Mouse (Mus musculus) heart, embryonic 11.5 days (tissue): Measurements from ENCODE around the gene Fgd1. TPM values are rescaled to one million over a fixed set of nuclear protein-coding genes. Genes with fewer than 3 reads are reported as not detected.

Source experiments
- ATAC-seq: fragments of 200-750 bp; cut with Nextera tagmentation; replicated peaks from 2 replicates; pipeline ENCODE4 v1.8.0; 2017; ENCODE audit warnings: moderate library complexity; ENCODE audit not compliant: insufficient number of reproducible peaks, low FRiP score, low TSS enrichment
- H3K27ac ChIP-seq: fragments of 300-500 bp; sonication (generic); 2 replicates; pipeline ENCODE4 v1.5.1; 2014; ENCODE audit warnings: mild to moderate bottlenecking, low read depth, low read length
- H3K27me3 ChIP-seq: fragments of 300-500 bp; sonication (generic); 2 replicates; pipeline ENCODE4 v1.6.1; 2014; ENCODE audit warnings: mild to moderate bottlenecking, low read length, mixed read lengths; ENCODE audit not compliant: control insufficient read depth, insufficient read depth
- H3K36me3 ChIP-seq: fragments of 300-500 bp; sonication (generic); 2 replicates; pipeline ENCODE4 v1.6.1; 2014; ENCODE audit warnings: mild to moderate bottlenecking, low read length, moderate library complexity, mixed read lengths; ENCODE audit not compliant: control insufficient read depth, insufficient read depth
- H3K4me1 ChIP-seq: fragments of 300-500 bp; sonication (generic); 2 replicates; pipeline ENCODE4 v1.6.1; 2014; ENCODE audit warnings: low read length; ENCODE audit not compliant: control insufficient read depth, insufficient read depth
- H3K4me2 ChIP-seq: fragments of 300-500 bp; sonication (generic); 2 replicates; pipeline ENCODE4 v1.6.1; 2014; ENCODE audit warnings: mild to moderate bottlenecking, moderate library complexity
- H3K4me3 ChIP-seq: fragments of 300-500 bp; sonication (generic); 2 replicates; pipeline ENCODE4 v1.5.1; 2014; ENCODE audit warnings: low read depth, low read length
- H3K9ac ChIP-seq: fragments of 300-500 bp; sonication (generic); 2 replicates; pipeline ENCODE4 v1.6.1; 2014; ENCODE audit warnings: mild to moderate bottlenecking, low read depth, low read length, moderate library complexity
- H3K9me3 ChIP-seq: fragments of 300-500 bp; sonication (generic); replicated peaks from 2 replicates; pipeline ENCODE4 v1.6.1; 2016; ENCODE audit warnings: low read length; ENCODE audit not compliant: control insufficient read depth
- WGBS: fragments of 180-500 bp; shearing (Covaris S2); extraction: QIAGEN DNeasy Blood & Tissue Kit; methylation state at CpG from one replicate; pipeline ENCODE4 v1.1.7; 2014; ENCODE audit not compliant: insufficient replicate concordance; 5-methylcytosine and 5-hydroxymethylcytosine counted together
- polyA plus RNA-seq: library from polyadenylated mRNA; unstranded; fragments of >200 nt; fragmentation: Nextera tagmentation; extraction: Ambion mirVana; gene quantifications from 2 replicates; pipeline ENCODE4 v1.2.1, GENCODE M21; 2014

Gene Fgd1
- polyA plus RNA-seq, 1 experiment from 2014 or later = 5.8 TPM

- Histone ChIP-seq H3K27ac (no peak overlapping the region), H3K36me3 (no peaks in the 10 kb centered on the region), H3K27me3 (no peaks in the 10 kb centered on the region), H3K4me1 (no peaks in the 10 kb centered on the region), H3K9ac (no peak overlapping the region), H3K9me3 (no peaks in the 10 kb centered on the region), H3K4me2 (no peak overlapping the region), H3K4me3 (no peak overlapping the region)
- no peak for ATAC-seq
- 10% methylated on average over 7 of the region's 7 CpGs for WGBS
These were observed 70.8 kb downstream of the Fgd1 start for GRCm38 (mm10) chrX:151116795-151117194.

- Histone ChIP-seq H3K27ac (no peak overlapping the region), H3K9ac (no peak overlapping the region), H3K36me3 (no peaks in the 10 kb centered on the region), H3K4me3 (no peak overlapping the region), H3K4me1 (no peaks in the 10 kb centered on the region), H3K27me3 (no peaks in the 10 kb centered on the region), H3K4me2 (no peak overlapping the region), H3K9me3 (no peaks in the 10 kb centered on the region)
- 9% methylated on average over 2 of the region's 2 CpGs for WGBS
- ATAC-seq = no peak
These were observed 71.5 kb downstream of the Fgd1 start for GRCm38 (mm10) chrX:151117432-151117831.

GRCm38 (mm10) chrX:151123933-151124332 lies 78.0 kb downstream of the Fgd1 start:
- no peak overlapping the region for H3K9ac ChIP-seq
- H3K9me3 ChIP-seq = no peaks in the 10 kb centered on the region
- H3K4me3 ChIP-seq = no peak overlapping the region
- H3K27me3 ChIP-seq = no peaks in the 10 kb centered on the region
- no peak overlapping the region for H3K4me2 ChIP-seq
- no peak overlapping the region for H3K27ac ChIP-seq
- no peaks in the 10 kb centered on the region for H3K4me1 ChIP-seq
- 72% methylated on average over 2 of the region's 2 CpGs for WGBS
- H3K36me3 ChIP-seq = no peaks in the 10 kb centered on the region
- ATAC-seq = no peak

GRCm38 (mm10) chrX:151130493-151130892 lies 84.5 kb downstream of the Fgd1 start:
- no peak for ATAC-seq
- Histone ChIP-seq H3K27me3 (no peaks in the 10 kb centered on the region), H3K36me3 (no peaks in the 10 kb centered on the region), H3K9me3 (no peaks in the 10 kb centered on the region), H3K9ac (no peak overlapping the region), H3K27ac (no peak overlapping the region), H3K4me1 (no peaks in the 10 kb centered on the region), H3K4me3 (no peak overlapping the region), H3K4me2 (no peak overlapping the region)
- WGBS = 75% methylated on average over 3 of the region's 3 CpGs

DNA sequence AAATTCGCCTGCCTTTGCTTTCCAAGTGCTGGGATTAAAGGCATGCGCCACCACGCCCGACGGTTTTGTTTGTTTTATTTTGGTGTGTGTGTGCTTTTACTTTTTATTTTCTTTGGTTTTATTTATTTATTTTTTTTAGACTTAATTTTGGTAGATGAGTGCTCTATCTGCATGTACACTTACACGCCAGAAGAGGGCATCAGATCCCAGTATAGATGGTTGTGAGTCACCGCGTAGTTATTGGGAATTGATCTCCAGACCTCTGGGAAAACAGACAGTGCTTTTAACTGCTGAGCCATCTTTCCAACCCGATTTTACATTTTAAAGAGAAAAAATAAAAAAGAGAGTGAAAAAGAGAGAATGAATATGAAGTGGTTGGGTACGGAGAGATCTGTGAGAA lies 86.8 kb downstream of the Fgd1 start:
- 32% methylated on average over 10 of the region's 10 CpGs for WGBS
- no peak for ATAC-seq
- Histone ChIP-seq H3K36me3 (no peaks in the 10 kb centered on the region), H3K4me1 (no peaks in the 10 kb centered on the region), H3K27ac (no peak overlapping the region), H3K9ac (no peak overlapping the region), H3K9me3 (no peaks in the 10 kb centered on the region), H3K4me2 (no peak overlapping the region), H3K4me3 (no peak overlapping the region), H3K27me3 (no peaks in the 10 kb centered on the region)

Other genes starting within 250 kb of the Fgd1 start
- 718 and 779 TPM in 2 replicates for gene Maged2, start 231.8 kb upstream of the Fgd1 start, polyA plus RNA-seq
- 27.0 and 29.4 TPM in 2 replicates for gene Gnl3l, start 28.8 kb upstream of the Fgd1 start, polyA plus RNA-seq
- 19.5 and 22.6 TPM in 2 replicates for gene Tsr2, start 50.4 kb downstream of the Fgd1 start, polyA plus RNA-seq
- gene Wnk3, start 151.9 kb downstream of the Fgd1 start, polyA plus RNA-seq = 2.7 and 3.6 TPM in 2 replicates